Mouse (Mus musculus) myocyte (in vitro differentiated cells): ENCODE results near the gene Coq9. TPM values are rescaled to one million over a fixed set of nuclear protein-coding genes. Genes with fewer than 3 reads are reported as not detected.

Experiments used
- H3K27me3 ChIP-seq: one replicate; pipeline ENCODE4 v1.6.1; 2011; ENCODE audit not compliant: control insufficient read depth, insufficient read depth, insufficient read length
- H3K36me3 ChIP-seq: one replicate; pipeline ENCODE4 v1.6.1; 2011; ENCODE audit not compliant: control insufficient read depth, insufficient read depth
- H3K4me2 ChIP-seq: one replicate; pipeline ENCODE4 v1.6.1; 2011; ENCODE audit warnings: low read depth, control low read depth
- H3K4me3 ChIP-seq: one replicate; pipeline ENCODE4 v1.5.1; 2011; ENCODE audit warnings: mild to moderate bottlenecking, control low read depth, moderate library complexity
- H3K79me2 ChIP-seq: one replicate; pipeline ENCODE4 v1.6.1; 2011; ENCODE audit not compliant: control insufficient read depth, insufficient read depth
- H3ac ChIP-seq: one replicate; pipeline ENCODE4 v1.6.1; 2011; ENCODE audit not compliant: control insufficient read depth, insufficient read length
- CEBPB ChIP-seq: IDR thresholded peaks from 2 replicates; pipeline ENCODE4 v1.6.1; 2011; ENCODE audit warnings: mild to moderate bottlenecking, moderate library complexity; ENCODE audit not compliant: poor library complexity, insufficient read depth, severe bottlenecking
- E2F4 ChIP-seq: IDR thresholded peaks from one replicate; pipeline ENCODE4 v1.6.1; 2011; ENCODE audit warnings: mild to moderate bottlenecking, control low read depth, moderate library complexity; ENCODE audit not compliant: insufficient read depth
- MAX ChIP-seq: IDR thresholded peaks from one replicate; pipeline ENCODE4 v1.6.1; 2011; ENCODE audit warnings: low read depth, mild to moderate bottlenecking, control low read depth
- MYOD1 ChIP-seq, 3 experiments: IDR thresholded peaks; one replicate each; pipeline ENCODE4 v1.6.1; 2011; ENCODE audit warnings: control low read depth in 2 of 3, low read depth in 2 of 3, mild to moderate bottlenecking in 2 of 3, moderate library complexity in 1 of 3; ENCODE audit not compliant: insufficient read length in 2 of 3, control insufficient read depth in 1 of 3
- MYOG ChIP-seq, 3 experiments: IDR thresholded peaks; one replicate each; pipeline ENCODE4 v1.6.1; 2011; ENCODE audit warnings: control low read depth in 2 of 3, low read depth in 2 of 3, mild to moderate bottlenecking in 2 of 3; ENCODE audit not compliant: insufficient read length in 2 of 3, control insufficient read depth in 1 of 3, insufficient read depth in 1 of 3
- POLR2A ChIP-seq: IDR thresholded peaks from one replicate; pipeline ENCODE4 v1.6.1; 2011; ENCODE audit warnings: low read depth, mild to moderate bottlenecking, control low read depth, moderate library complexity; ENCODE audit not compliant: insufficient read length
- POLR2AphosphoS2 ChIP-seq: IDR thresholded peaks from one replicate; pipeline ENCODE4 v1.6.1; 2011; ENCODE audit warnings: low read depth, control low read depth; ENCODE audit not compliant: insufficient read length
- REST ChIP-seq: IDR thresholded peaks from one replicate; pipeline ENCODE4 v1.6.1; 2011; ENCODE audit warnings: mild to moderate bottlenecking, control low read depth, moderate library complexity; ENCODE audit not compliant: insufficient read depth, insufficient read length
- SRF ChIP-seq: IDR thresholded peaks from one replicate; pipeline ENCODE4 v1.6.1; 2011; ENCODE audit warnings: low read depth; ENCODE audit not compliant: control insufficient read depth, insufficient read length
- TCF12 ChIP-seq: IDR thresholded peaks from one replicate; pipeline ENCODE4 v1.6.1; 2011; ENCODE audit warnings: mild to moderate bottlenecking, control low read depth; ENCODE audit not compliant: poor library complexity, insufficient read depth, severe bottlenecking
- TCF3 ChIP-seq: IDR thresholded peaks from one replicate; pipeline ENCODE4 v1.6.1; 2011; ENCODE audit warnings: low read depth, control low read depth; ENCODE audit not compliant: insufficient read length
- USF1 ChIP-seq: IDR thresholded peaks from one replicate; pipeline ENCODE4 v1.6.1; 2011; ENCODE audit warnings: low read depth, mild to moderate bottlenecking, control low read depth, moderate library complexity
- polyA plus RNA-seq: library from polyadenylated mRNA; unstranded; fragments of >200 nt; fragmentation: generic; extraction: Trizol; gene quantifications from one replicate; pipeline ENCODE4 v1.2.1, GENCODE M21; 2012; ENCODE audit warnings: missing spikeins

The Coq9 gene
- polyA plus RNA-seq, 1 experiment, result 126 TPM

DNA sequence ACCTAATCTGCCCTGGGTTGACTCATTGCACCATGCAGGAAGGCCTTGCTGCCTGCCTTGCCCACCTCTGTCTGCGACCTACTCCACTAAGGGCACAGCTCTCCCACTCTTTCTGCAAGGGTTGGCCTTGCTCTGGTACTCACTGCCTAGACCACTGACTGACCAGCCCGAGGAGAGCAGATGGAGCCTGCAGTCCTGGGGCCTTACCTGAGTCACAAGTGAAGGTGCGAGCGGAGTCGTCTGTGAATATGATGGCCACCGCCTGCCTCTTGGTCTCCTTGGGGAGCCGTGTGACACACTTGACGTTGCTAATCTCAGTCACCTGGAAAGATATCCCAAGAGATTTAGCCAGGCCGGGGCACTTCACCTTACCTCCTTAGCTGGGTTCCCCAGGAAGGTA is 28.8 kb downstream of the Coq9 start:
- H3K27me3 ChIP-seq, result no peaks in the 10 kb centered on the region
- TF ChIP-seq TCF12 (no peak), POLR2A (no peak), MAX (no peak)
- no peak overlapping the region for H3K4me2 ChIP-seq
- H3K79me2 ChIP-seq, result no peaks in the 10 kb centered on the region
- peaks cover 13% of the 10 kb centered on the region for H3K36me3 ChIP-seq
- H3K4me3 ChIP-seq, result no peak overlapping the region
- no peak overlapping the region for H3ac ChIP-seq

DNA sequence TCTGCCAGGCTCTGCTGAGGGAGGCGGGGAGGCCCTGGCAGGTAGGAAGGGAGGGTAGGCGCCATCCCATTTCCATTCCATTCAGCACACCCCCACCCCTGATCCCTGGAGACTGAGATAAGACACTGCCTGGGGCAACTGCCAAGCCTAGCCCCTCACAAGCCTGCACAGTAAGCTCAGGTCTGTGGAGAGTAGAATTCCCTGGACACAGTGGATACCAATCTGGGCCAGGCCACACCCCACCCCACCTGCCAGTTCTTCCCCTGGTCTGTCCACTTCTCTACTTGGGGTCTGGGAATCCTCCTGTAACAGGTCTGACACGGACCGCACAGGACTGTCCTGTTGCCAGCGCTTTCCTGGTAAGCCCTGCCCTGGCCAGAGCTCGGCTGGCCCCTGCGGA is 31.0 kb downstream of the Coq9 start:
- H3ac ChIP-seq, result no peak overlapping the region
- H3K36me3 ChIP-seq, result peaks cover under 1% of the 10 kb centered on the region
- TF ChIP-seq MAX, result no peak
- TF ChIP-seq MYOG (IDR thresholded peaks at IDR 0.05; ENCODE audit: control insufficient read depth in 1 of 3, insufficient read depth in 1 of 3, insufficient read length in 2 of 3, low read depth in 2 of 3), result no peak
- no peak for TF ChIP-seq TCF3
- TF ChIP-seq REST, result no peak
- TF ChIP-seq E2F4, result no peak
- no peak for TF ChIP-seq SRF
- no peak for TF ChIP-seq CEBPB
- TF ChIP-seq TCF12, result no peak
- H3K79me2 ChIP-seq, result no peaks in the 10 kb centered on the region
- no peak overlapping the region for H3K4me2 ChIP-seq
- H3K4me3 ChIP-seq, result no peak overlapping the region
- H3K27me3 ChIP-seq, result no peaks in the 10 kb centered on the region

DNA sequence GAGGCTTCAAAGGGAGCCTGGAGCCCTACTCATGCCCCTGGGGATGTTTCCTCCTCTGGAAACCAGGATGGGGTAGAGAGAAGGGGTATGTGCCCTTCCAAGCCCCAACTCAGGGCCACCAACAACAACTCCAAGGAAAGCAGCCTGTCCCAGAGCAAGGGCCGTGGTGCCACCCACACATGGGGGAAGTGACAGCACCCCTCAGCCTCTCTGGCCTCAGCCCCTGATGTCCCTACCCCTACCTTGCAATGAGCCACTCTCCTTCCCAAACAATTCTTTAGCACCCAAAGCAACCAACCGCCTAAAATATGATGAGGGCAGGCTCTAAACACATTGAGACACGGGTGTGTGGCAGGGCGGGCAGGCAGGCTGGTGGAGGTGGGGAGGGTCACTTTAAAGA is 31.9 kb downstream of the Coq9 start:
- peak overlapping the region; percentile 83 for H3K4me2 ChIP-seq
- H3K27me3 ChIP-seq, result no peaks in the 10 kb centered on the region
- H3K4me3 ChIP-seq, result peak overlapping the region; percentile 15
- no peak overlapping the region for H3ac ChIP-seq
- H3K36me3 ChIP-seq, result no peaks in the 10 kb centered on the region
- H3K79me2 ChIP-seq, result no peaks in the 10 kb centered on the region
- TF ChIP-seq TCF12, result no peak
- no peak for TF ChIP-seq E2F4
- TF ChIP-seq MYOG (IDR thresholded peaks at IDR 0.05; ENCODE audit: control insufficient read depth in 1 of 3, insufficient read depth in 1 of 3, insufficient read length in 2 of 3, low read depth in 2 of 3), result no peak
- TF ChIP-seq POLR2AphosphoS2, result no peak

DNA sequence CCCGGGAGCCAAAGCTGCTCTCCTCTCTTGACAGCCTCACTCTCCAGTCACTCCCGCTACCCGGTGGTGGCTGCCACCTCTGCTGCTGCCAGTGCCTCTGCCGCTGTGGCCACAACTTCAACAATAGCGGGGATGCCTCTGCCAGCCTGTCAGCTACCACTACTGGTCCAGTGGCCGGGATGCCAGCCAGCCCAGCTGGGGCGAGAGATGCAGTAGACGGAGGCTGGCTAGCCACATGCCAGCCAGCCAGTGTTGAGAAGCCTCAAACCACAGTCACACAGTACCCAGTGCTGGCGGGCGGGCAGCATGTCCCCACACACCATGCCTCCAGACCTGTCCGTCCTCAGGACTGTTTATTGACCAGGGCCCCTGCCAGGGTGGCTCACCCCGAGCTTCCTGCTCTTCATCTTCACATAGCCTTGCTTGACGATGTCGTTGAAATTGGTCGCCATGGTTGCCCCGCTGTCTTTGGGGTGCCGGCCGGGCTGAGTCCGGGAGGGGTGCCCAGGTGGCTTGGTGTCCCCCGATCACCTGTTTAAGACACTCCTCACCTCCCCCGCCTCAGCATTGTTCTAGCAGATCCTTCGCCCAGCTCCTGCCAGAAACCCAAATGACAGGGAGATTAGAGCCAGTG is 32.5 kb downstream of the Coq9 start:
- Histone ChIP-seq H3ac (no peak overlapping the region), H3K4me3 (peak overlapping the region; percentile 15), H3K79me2 (no peaks in the 10 kb centered on the region), H3K4me2 (peak overlapping the region; percentile 83), H3K36me3 (no peaks in the 10 kb centered on the region), H3K27me3 (no peaks in the 10 kb centered on the region)
- TF ChIP-seq MYOD1 (IDR thresholded peaks at IDR 0.05; ENCODE audit: control insufficient read depth in 1 of 3, insufficient read length in 2 of 3, low read depth in 2 of 3) (peak in 1 of 3 experiments; percentile 7), MYOG (IDR thresholded peaks at IDR 0.05; ENCODE audit: control insufficient read depth in 1 of 3, insufficient read depth in 1 of 3, insufficient read length in 2 of 3, low read depth in 2 of 3) (peak in 1 of 3 experiments; percentile 21), SRF (no peak)

DNA sequence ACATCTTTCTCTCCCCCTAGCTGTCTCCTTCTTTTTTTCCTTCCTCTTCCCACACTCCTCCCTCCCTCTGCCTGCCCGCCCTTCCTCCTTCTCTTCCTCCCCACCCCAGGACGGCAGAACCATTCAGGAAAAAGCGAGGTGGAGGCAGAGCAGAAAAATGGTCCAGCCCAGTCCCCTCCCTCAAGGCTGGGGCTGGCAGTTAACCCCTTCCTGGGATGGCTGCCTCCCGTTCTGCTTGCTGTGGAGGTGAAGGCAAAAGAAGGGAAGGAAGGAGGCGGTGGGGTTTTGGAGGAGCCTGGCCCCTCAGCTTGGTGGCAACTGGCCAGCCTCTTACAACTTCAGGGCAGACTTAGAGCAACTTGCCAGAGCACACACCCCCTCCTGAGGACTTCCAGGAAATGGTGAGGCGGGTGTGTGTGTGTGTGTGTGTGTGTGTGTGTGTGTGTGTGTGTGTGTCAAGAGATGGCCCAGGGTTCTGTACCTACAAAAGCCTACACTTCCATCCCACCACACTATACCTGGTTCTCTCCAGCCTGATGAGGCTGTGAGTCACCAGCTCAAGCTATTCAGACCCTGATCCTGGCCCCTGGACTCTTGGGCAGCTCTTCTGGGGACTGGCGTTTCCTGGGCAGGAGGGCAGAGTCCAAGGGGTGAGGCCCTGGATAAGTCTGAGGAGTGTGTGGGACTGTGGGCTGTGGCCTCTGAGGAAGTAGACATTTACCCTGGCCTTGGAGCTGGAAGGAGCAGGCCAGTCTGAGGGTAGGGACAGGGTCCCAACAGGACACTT is 33.2 kb downstream of the Coq9 start:
- Histone ChIP-seq H3K79me2 (no peaks in the 10 kb centered on the region), H3K4me2 (peak overlapping the region; percentile 83), H3K27me3 (no peaks in the 10 kb centered on the region), H3K4me3 (peak overlapping the region; percentile 15), H3K36me3 (no peaks in the 10 kb centered on the region), H3ac (no peak overlapping the region)
- no peak for TF ChIP-seq MYOD1 (IDR thresholded peaks at IDR 0.05; ENCODE audit: control insufficient read depth in 1 of 3, insufficient read length in 2 of 3, low read depth in 2 of 3)
- no peak for TF ChIP-seq CEBPB
- TF ChIP-seq POLR2A, result no peak
- TF ChIP-seq SRF, result no peak
- TF ChIP-seq REST, result no peak
- TF ChIP-seq USF1, result no peak
